Mouse (Mus musculus) left cerebral cortex, adult 8-10 months (tissue): ENCODE measurements around the gene Lypd4. TPM values are rescaled to one million over a fixed set of nuclear protein-coding genes. Genes with fewer than 3 reads are reported as not detected.
"Not testable (repeated sequence)": the region's sequence is repeated elsewhere in the genome, so short reads cannot be mapped to it uniquely, and the experiment has no call there.

Experiments
- DNase-seq, 2 experiments: peaks; one replicate each; pipeline ENCODE4 v3.0.0; 2022; ENCODE audit warnings: low spot score in 2 of 2
- total RNA-seq, 4 experiments: library from RNA; stranded (reverse); gene quantifications; 2 replicates each; pipeline ENCODE4 v1.2.4; 2022

Gene Lypd4
- total RNA-seq, 4 experiments from 2014 or later = not detected

DNA sequence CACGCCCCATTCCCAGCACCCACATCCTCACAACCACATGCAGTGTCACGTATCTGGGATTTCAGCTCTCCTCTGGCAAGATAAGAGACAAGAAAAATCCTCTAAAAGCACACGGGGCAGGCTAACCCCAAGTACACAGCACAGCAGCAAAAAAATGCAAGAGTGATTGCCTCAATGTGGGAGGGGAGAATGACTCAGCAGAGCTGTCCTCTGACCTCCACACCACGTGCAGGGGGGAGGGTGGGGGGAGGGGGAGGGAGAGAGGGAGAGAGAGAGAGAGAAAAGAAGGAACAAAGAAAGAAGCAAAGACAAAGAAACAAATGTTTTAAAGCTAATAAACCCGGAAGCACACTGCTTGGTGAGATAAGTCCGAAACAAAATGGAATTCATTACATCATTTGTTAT is 18.8 kb downstream of the Lypd4 start:
- DNase-seq = no peak

DNA sequence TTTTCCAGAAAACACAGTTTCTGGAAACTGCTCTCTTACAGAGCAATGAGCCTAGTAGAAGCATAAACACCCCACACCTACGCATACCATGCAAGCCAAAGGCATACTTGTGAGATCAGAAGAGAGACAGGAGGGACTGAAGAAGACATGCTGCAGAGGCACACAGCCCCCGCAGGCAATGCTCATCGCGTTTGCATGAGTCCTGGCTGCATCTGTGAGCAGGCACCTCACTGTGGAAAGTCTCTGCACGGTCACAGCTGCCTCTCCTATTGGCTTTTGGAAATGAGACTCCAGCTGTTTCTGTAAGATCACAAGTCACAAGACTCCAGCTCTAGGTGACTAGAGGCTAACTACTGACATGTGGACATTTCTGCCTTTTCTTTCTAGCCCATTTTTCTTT is 19.6 kb downstream of the Lypd4 start:
- peak; percentile 23 to 79 for DNase-seq

DNA sequence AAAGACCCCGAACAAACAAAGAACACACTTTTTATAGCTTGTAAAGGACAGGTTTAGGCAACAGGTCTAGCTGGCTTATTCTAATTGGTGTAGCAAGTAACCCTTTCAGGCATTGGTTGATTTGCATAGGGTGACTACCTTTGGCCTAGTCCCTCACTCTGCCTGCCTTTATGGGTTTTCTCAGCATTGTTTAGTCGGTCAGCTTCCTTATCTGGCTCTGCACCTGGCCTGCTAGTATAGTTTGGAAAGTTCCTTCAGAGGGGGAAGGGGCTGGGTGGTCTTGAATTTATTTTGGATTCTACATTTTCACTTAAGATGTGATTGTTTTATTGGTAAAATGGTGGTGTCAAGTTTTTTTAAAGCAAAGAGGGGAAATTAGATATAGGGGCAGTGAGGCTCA is 23.2 kb downstream of the Lypd4 start:
- not testable (repeated sequence) for DNase-seq

DNA sequence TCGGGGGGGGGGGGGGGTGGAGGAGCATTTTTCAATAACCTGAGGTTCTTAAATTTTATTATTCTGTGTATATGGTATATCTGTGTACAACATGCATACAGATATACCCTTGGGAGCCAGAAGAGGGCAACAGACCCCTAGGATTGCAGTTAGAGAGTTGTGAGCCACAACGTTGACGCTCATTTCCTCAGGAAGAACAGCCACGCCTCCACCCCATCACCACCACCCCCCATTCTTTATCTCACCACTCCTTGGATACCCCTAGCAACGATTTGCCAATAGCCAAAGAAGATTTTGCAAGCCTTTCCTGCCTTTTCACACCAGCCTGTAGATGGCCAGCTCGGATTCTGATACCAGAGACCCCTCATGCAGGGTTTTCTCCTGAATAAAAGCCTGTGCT is 24.0 kb downstream of the Lypd4 start:
- DNase-seq = no peak

DNA sequence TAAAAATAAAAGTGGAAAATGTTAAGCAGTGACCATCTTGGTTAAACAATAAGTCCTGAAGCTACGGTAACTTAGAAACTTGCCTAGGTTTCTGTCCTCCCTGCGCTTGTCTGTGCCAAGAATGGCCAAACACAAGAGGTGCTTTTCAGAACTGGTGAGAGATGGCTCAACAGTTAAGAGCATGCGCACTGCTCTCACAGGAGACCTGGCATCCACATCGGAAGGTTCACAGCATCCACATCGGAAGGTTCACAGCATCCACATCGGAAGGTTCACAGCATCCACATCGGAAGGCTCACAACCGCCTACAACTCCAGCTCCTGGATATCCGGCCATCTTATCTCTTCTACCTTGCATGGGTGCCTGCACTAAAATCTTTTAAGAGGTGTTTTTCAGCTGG is 24.6 kb downstream of the Lypd4 start:
- no peak for DNase-seq

DNA sequence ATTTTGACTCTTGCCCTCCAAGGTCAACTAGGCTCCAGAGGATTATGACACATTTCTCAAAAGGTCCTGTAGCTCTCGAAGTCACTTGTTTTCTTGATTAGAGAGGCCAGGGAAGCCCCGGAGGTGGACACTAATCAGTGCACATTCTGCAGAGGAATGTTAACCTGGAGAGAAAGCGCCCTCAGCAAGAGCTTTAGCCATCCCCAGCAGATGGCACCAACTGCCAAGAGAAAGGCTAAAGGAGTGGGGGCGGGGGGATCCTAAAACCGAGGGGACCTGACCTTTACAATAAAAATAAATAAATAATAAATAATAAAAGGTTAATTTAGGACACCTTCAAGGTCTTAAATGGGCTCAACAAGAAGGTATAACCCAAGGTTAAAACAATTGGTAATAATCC is 25.6 kb downstream of the Lypd4 start:
- DNase-seq = no peak

DNA sequence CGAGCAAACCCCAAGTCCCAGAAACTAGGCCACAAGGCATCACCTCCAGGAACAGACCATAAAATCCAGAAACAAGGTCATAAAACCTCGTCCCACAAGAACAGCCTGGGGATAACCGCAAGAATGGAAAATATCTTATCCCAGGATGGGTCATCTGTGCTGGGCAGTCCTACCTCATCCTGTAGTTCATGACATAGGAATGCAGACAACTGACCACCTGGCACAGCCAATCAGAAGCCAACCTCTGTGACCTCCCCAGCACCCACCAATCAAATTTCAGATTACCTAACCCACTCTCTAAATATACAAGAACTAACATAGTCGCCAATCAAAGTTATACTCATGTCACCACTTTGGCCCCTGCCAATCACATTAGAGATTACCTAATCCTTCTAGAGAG is 28.7 kb downstream of the Lypd4 start:
- DNase-seq = no peak

DNA sequence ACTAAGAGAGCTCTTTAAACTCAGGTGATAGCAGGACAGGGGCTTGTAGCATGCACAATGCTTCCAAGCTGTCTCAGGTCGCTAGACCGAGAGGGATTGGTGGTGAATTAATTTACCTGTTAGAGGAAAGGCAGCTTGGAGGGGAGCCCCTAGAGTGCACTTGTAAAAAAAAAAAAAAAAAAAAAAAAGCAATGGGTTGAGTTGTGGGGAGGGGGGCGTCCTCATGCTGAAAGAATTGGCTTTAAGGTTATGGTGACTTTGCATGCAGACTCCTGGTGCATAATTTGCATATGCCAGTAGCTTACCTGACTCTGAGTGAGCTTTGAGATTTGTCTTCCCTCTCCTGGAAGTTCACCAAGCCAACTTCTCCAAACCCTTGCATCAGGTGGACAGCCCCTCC is 29.4 kb downstream of the Lypd4 start:
- no peak for DNase-seq

DNA sequence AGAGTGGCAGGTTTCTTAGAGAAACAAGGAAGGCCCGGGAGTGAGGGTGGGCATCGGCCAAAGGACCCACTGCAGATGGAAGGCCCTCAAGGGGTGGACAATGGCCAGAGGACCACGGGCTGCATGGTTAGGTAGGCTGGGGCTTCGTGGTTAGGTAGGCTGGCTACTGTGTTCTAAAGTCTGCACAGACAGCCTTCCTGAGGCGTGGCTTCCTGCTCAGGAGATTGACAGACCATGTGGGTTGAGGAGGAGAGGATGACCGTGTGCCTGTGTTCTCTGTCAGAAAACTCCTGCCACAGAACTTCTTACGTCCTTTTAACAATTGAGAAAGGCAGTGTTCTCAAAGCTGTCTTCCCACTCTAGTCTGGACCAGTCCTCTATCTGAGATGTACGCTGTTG is 30.3 kb downstream of the Lypd4 start:
- no peak for DNase-seq

DNA sequence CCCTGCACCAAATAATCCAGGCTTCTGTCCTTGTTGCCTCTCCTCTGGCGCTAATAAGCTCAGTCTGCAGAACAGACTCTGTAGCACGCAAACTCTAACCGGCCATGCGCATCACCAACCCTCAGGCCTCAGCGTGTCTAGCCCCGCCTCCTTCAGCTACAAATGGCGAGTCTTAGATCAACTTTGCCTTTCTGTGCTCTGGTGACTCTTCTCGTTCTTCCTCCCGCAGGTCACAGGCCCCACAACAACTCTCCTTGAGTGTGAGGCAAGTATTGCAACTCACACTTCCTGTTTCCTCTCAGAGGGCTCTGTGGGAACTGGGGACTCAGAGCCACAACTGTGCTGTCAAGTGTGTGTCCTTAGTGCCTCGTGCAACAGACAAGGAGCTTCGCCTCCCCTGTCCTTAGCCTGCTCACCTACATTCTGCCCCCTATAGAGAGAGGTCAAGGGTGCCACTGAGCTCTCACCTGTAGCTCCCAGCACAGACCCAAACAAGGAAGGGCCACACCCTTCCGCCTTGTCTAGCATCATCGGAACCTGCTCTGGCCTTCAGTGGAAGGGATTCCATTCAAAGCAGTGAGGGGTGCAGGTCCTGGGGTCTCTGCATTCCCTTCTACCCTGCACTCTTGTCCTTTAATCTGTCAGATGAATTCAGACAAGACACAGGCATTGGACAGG is 30.9 kb downstream of the Lypd4 start:
- DNase-seq = not testable (repeated sequence)

DNA sequence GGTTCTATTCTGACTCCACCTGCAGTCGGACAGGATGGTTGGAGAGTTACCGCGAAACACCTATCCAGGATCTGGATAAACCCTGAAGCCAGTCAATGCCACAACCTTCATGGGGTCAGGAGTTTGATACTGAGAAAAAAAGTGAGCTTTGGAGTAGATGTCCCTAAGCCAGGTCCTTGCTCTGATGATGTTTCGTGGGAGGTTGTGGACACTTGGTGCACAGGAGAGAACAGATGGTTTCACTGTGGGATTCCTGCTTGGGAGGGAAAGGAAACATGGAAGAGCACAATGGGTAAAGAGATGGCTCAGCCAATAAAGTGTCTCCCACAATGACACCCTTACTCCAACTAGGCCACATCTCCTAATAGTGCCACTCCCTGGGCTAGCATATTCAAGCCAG is 42.6 kb downstream of the Lypd4 start:
- DNase-seq = no peak

DNA sequence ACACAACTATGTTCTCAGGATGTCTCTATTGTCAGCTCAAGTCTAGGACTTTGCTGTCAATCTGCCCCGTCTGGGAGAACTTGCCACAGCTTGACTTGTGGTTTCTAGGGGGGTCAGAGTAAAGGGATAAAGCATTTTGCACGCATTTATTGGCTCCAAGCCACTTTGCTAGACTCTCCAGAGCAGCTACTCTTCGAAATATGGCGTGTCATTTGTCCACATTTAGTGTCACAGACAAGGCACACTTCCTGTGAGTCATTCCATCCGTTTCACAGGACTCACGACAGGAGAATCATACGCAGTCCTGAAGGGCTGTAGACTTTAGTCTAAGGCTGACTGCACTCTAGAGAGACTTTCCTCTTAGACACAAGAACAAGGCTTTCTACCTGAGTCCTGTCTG is 45.3 kb downstream of the Lypd4 start:
- no peak for DNase-seq

DNA sequence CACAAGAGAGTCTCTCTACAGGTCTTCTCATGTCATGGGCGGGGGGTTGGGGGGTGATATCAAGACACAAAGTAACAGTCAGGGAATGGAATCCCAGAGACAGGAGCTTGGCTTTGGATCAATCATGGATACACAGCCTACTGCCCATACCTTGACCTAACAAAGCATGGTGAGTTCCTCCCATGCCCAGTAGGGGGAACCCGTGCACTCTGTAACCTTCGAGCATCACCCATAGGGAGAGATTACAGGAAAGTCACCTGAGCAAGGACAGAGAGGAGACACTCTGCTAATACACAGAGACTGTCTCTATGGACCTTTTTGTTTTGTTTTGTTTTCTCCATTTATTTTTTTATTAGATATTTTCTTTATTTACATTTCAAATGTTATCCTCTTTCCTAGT is 52.2 kb downstream of the Lypd4 start:
- DNase-seq = peak; percentile 23 to 52

Other genes with a start within 250 kb of the Lypd4 start
- 1 to 10 TPM in 1 of 4 experiments, under 1 TPM in 3; 0.44 to 1.3 (median 0.63) TPM for gene Lypd3, start 233.4 kb downstream of the Lypd4 start, total RNA-seq
- not detected for gene Tex101, start 193.3 kb downstream of the Lypd4 start, total RNA-seq
- gene BC049730, start 160.7 kb downstream of the Lypd4 start, total RNA-seq = not detected
- gene Gm4763, start 143.0 kb downstream of the Lypd4 start, total RNA-seq = not detected
- not detected for gene Cd177, start 109.6 kb downstream of the Lypd4 start, total RNA-seq
- not detected for gene Ceacam10, start 92.7 kb downstream of the Lypd4 start, total RNA-seq
- gene Gm9844, start 7.7 kb downstream of the Lypd4 start, total RNA-seq = not detected
- not detected for gene Dmrtc2, start 116 bp upstream of the Lypd4 start, total RNA-seq
- 100 to 1,000 TPM; 577 to 601 (median 592) TPM for gene Rps19, start 14.4 kb upstream of the Lypd4 start, total RNA-seq
- gene Cd79a, start 27.4 kb upstream of the Lypd4 start, total RNA-seq = under 1 TPM; 0.33 to 0.74 (median 0.53) TPM
- 10 to 100 TPM; 56.3 to 90.8 (median 74.6) TPM for gene Arhgef1, start 33.0 kb upstream of the Lypd4 start, total RNA-seq
- not detected for gene Gm4881, start 74.6 kb upstream of the Lypd4 start, total RNA-seq
- gene Rabac1, start 102.8 kb upstream of the Lypd4 start, total RNA-seq = 100 to 1,000 TPM; 322 to 333 (median 326) TPM
- gene Atp1a3, start 136.0 kb upstream of the Lypd4 start, total RNA-seq = 1,000 to 10,000 TPM; 1,859 to 2,026 (median 1,901) TPM
- gene Grik5, start 202.4 kb upstream of the Lypd4 start, total RNA-seq = 100 to 1,000 TPM; 201 to 224 (median 207) TPM
- gene Zfp574, start 202.6 kb upstream of the Lypd4 start, total RNA-seq = 10 to 100 TPM; 36.8 to 40.0 (median 37.1) TPM